Mouse (Mus musculus): Measurements from ENCODE around the gene Gm42878. TPM values are rescaled to one million over a fixed set of nuclear protein-coding genes. Genes with fewer than 3 reads are reported as not detected.
"Not testable (repeated sequence)": the region's sequence is repeated elsewhere in the genome, so short reads cannot be mapped to it uniquely, and the experiment has no call there.

The Gm42878 gene
- total RNA-seq, 2 experiments from 2014 or later = not detected

GRCm38 (mm10) chr5:121503231-121503630, 42.1 kb downstream of the Gm42878 start, which contains the start of gene Adam1b:
Adam1b (minus strand) TSS chr5:121503435.
- intact Hi-C loops (cut with DNase I) = no loop called here
- no peak for DNase-seq

GRCm38 (mm10) chr5:121501424-121501996, 43.8 kb downstream of the Gm42878 start:
- intact Hi-C loops (cut with DNase I); DNase-seq: not testable (repeated sequence)

GRCm38 (mm10) chr5:121500719-121501118, 44.6 kb downstream of the Gm42878 start:
- DNase-seq = no peak
- intact Hi-C loops (cut with DNase I) = no loop called here

- no peak for DNase-seq
- intact Hi-C loops (cut with DNase I) = no loop called here
These were observed 52.0 kb downstream of the Gm42878 start for GRCm38 (mm10) chr5:121493305-121493704.

- intact Hi-C loops (cut with DNase I) = no loop called here
- DNase-seq = no peak
These were observed 60.5 kb downstream of the Gm42878 start for GRCm38 (mm10) chr5:121484801-121485200.

GRCm38 (mm10) chr5:121477680-121478079, 67.6 kb downstream of the Gm42878 start:
- intact Hi-C loops (cut with DNase I) = loop anchor here (1.0 to 5.0 kb wide), 2 partner anchors 27 to 35 kb away; no protein-coding TSS in a partner anchor
- DNase-seq = peak in 1 of 2 experiments; percentile 55

GRCm38 (mm10) chr5:121476040-121476439, 69.2 kb downstream of the Gm42878 start:
- intact Hi-C loops (cut with DNase I) = loop anchor here (5.0 kb wide), 1 partner anchor 34 kb away; no protein-coding TSS in a partner anchor

GRCm38 (mm10) chr5:121474610-121475009, 70.7 kb downstream of the Gm42878 start:
- intact Hi-C loops (cut with DNase I) = loop anchor here (5.0 kb wide), 1 partner anchor 32 kb away; no protein-coding TSS in a partner anchor
- no peak for DNase-seq

More at GRCm38 (mm10) chr5:121476040-121476439, 69.2 kb downstream of the Gm42878 start:
- no peak for DNase-seq

GRCm38 (mm10) chr5:121472411-121472810, 72.9 kb downstream of the Gm42878 start:
- DNase-seq = no peak
- intact Hi-C loops (cut with DNase I) = no loop called here

GRCm38 (mm10) chr5:121469566-121469965, 75.7 kb downstream of the Gm42878 start:
- intact Hi-C loops (cut with DNase I) = no loop called here
- no peak for DNase-seq

Other genes with a start within 250 kb of the Gm42878 start
- gene Trafd1, start 159.8 kb downstream of the Gm42878 start, total RNA-seq (2021) = 10 to 100 TPM; 50.3 to 55.4 TPM
- gene Naa25, start 147.5 kb downstream of the Gm42878 start, total RNA-seq (2021) = 10 to 100 TPM; 20.6 to 21.5 TPM
- gene Tmem116, start 93.6 kb downstream of the Gm42878 start, total RNA-seq (2021) = 1 to 10 TPM; 8.4 to 9.4 TPM
- gene Erp29, start 93.0 kb downstream of the Gm42878 start, total RNA-seq (2021) = 10 to 100 TPM; 84.7 to 93.4 TPM
- not detected for gene Adam1b, start 42.0 kb downstream of the Gm42878 start, total RNA-seq (2021)
- 1 to 10 TPM; 3.4 to 3.5 TPM for gene Adam1a, start within 50 bp of the Gm42878 start, total RNA-seq (2021)
- 10 to 100 TPM; 60.7 to 61.7 TPM for gene Mapkapk5, start 423 bp upstream of the Gm42878 start, total RNA-seq (2021)
- gene Aldh2, start 48.3 kb upstream of the Gm42878 start, total RNA-seq (2021) = 100 to 1,000 TPM; 133 to 162 TPM
- gene Acad12, start 73.5 kb upstream of the Gm42878 start, total RNA-seq (2021) = 10 to 100 TPM; 39.8 to 41.0 TPM
- gene Acad10, start 115.0 kb upstream of the Gm42878 start, total RNA-seq (2021) = 10 to 100 TPM; 14.0 to 15.4 TPM
- 10 to 100 TPM; 26.7 to 27.6 TPM for gene Brap, start 115.1 kb upstream of the Gm42878 start, total RNA-seq (2021)
- 100 to 1,000 TPM; 155 to 169 TPM for gene Atxn2, start 165.9 kb upstream of the Gm42878 start, total RNA-seq (2021)